Mouse (Mus musculus): ENCODE results near the gene Plcb1.

- TF ChIP-seq CTCF (IDR thresholded peaks at IDR 0.05): no peak
- no peak for TF ChIP-seq EP300 (IDR thresholded peaks at IDR 0.05; ENCODE audit: insufficient read depth, low read depth, low read length)
These were observed 733.1 kb downstream of the Plcb1 start for GRCm38 (mm10) chr2:135518956-135519355.
